Mouse (Mus musculus) testis, adult 2 months (tissue): ENCODE results near the gene Wfdc5.
"Not testable (repeated sequence)": the region's sequence is repeated elsewhere in the genome, so short reads cannot be mapped to it uniquely, and the experiment has no call there.

ENCODE experiments used
- CTCF ChIP-seq: fragments of 200-500 bp; IDR thresholded peaks from 2 replicates; pipeline ENCODE4 v1.5.1; 2012; ENCODE audit warnings: low read depth, mild to moderate bottlenecking, inconsistent platforms, low read length, moderate library complexity; ENCODE audit not compliant: control insufficient read depth, insufficient read depth, insufficient replicate concordance
- POLR2A ChIP-seq: fragments of 200-500 bp; IDR thresholded peaks from 2 replicates; pipeline ENCODE4 v1.6.1; 2012; ENCODE audit warnings: low read depth, mild to moderate bottlenecking, inconsistent platforms, low read length, moderate library complexity; ENCODE audit not compliant: control insufficient read depth

- TF ChIP-seq CTCF, POLR2A: not testable (repeated sequence)
Measured at GRCm38 (mm10) chr2:164206011-164206410, 23.5 kb upstream of the Wfdc5 start.
